Mouse (Mus musculus) fibroblast of lung, adult 2 months (primary cell): Measurements from ENCODE around the gene Sco1.
"Not testable (repeated sequence)": the region's sequence is repeated elsewhere in the genome, so short reads cannot be mapped to it uniquely, and the experiment has no call there.

Source experiments
- DNase-seq: peaks from one replicate; pipeline ENCODE4 v3.0.0-alpha.2; 2011; ENCODE audit warnings: low read depth

Sco1 gene

DNA sequence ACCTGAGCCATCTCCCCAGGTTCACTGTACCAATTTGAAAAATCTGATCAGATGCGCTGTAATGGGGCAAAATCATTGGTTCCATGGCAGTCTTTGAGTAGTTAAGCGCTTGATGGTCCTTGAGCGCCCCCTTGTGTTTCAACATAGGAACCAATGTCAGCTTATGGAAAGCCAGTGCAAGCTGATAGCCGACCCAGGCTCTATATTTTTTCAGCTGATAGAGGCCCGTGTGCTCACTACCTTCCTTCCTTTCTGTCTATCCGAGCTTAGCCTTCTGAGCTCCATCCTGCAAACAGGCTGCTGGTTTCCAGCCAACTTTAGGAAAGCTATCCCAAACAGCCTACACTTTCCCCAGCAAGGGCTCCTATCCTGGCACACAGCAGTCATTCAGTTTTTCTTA, 33.0 kb downstream of the Sco1 start:
- DNase-seq: peak; percentile 35

DNA sequence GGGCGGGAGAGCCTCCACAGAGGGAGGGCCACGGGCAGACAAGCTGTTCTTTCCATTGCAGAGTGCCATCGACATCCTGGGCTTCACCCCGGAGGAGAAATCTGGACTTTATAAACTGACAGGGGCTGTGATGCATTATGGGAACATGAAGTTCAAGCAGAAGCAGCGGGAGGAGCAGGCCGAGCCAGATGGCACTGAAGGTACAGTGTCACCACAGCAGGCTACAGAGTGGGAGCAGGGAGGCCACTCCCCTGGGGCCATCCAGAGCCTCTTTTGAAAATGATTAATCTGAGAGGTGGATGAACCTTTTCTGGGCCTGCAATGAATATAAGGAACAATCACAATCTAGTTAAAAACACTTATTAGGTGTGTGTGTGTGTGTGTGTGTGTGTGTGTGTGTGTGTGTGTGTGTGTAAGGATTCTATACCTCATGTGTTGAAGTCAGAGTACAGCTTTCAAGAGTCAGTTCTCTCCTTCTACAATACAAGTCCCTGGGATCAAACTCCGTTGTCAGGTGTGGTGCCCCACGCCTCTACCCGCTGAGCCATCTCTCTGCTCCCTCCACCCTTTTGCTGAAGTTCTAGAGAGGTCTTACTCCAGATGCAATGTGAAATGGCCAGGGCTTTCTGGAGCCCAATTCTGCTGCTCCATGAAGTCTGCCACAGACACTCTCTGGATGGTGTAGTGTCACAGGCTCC, 34.1 kb downstream of the Sco1 start:
- DNase-seq: no peak

DNA sequence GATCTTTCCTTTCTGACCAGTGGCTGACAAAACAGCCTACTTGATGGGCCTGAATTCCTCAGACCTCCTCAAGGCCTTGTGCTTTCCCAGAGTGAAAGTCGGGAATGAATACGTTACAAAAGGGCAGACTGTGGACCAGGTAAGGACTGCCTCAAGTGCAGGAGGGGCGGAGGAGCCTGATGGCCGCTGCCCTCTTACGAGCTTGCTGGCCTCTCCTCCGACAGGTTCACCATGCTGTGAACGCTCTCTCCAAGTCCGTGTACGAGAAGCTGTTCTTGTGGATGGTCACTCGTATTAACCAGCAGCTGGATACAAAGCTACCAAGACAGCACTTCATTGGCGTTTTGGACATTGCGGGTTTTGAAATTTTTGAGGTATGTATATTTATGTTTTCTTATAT, 34.8 kb downstream of the Sco1 start:
- DNase-seq: no peak

DNA sequence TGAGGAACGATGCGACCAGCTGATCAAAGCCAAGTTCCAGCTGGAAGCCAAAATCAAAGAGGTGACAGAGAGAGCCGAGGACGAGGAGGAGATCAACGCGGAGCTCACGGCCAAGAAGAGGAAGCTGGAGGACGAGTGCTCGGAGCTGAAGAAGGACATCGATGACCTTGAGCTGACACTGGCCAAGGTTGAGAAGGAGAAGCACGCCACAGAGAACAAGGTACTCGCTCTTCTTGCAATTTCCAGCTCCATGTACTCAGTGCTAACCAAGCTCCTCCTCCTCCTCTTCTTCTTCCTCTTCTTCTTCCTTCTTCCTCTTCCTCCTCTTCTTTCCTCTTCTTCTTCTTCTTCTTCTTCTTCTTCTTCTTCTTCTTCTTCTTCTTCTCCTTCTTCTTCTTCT, 39.9 kb downstream of the Sco1 start:
- not testable (repeated sequence) for DNase-seq

DNA sequence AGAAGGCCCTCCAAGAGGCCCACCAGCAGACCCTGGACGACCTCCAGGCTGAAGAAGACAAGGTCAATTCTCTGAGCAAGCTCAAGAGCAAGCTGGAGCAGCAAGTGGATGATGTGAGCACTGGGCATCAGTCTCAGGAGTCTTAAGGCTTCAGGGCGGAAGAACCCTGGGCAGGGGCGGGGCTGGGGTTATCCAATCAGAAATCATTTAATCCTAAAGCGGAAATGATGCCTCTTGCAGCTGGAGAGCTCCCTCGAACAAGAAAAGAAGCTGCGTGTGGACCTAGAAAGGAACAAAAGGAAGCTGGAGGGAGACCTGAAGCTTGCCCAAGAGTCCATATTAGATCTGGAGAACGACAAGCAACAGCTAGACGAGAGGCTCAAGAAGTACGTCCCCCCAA, 40.7 kb downstream of the Sco1 start:
- DNase-seq: no peak

DNA sequence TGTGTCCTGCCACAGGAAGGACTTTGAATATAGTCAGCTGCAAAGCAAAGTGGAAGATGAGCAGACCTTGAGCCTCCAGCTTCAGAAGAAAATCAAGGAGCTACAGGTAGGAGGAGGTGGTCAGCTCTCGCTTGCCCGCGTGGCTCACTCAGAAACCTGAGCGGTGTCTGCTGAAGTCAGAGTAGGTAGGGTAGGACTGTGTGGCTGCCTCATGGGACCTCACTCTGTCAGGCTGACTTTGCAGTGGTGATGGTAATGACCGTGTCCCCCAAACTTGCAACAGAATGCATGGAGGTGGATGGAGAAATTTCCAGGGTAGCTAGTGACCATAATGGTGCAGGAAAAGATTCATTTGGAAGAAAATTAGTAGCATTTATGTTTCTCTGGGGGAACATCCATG, 41.2 kb downstream of the Sco1 start:
- no peak for DNase-seq

DNA sequence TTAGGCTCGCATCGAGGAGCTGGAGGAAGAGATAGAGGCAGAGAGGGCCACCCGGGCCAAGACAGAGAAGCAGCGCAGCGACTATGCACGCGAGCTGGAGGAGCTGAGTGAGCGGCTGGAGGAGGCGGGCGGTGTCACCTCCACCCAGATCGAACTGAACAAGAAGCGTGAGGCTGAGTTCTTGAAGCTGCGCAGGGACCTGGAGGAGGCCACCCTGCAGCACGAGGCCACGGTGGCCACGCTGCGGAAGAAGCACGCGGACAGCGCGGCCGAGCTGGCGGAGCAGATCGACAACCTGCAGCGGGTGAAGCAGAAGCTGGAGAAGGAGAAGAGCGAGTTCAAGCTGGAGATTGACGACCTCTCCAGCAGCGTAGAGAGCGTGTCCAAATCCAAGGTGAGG, 42.0 kb downstream of the Sco1 start:
- DNase-seq: no peak

DNA sequence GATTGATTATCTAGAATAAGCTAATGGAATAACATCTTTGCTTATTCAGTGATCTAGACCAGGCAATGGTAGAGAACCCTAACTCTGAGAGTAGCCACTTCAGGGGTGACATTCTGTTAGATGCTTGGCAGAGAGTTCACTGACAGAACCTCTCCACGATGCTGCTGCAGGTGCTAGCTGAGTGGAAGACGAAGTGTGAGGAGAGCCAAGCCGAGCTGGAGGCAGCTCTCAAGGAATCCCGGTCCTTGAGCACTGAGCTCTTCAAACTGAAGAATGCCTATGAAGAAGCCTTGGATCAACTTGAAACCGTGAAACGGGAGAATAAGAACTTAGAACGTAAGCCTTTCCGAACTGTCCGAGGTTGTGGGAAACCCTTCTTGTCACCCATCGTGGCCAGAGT, 45.2 kb downstream of the Sco1 start:
- DNase-seq: no peak

DNA sequence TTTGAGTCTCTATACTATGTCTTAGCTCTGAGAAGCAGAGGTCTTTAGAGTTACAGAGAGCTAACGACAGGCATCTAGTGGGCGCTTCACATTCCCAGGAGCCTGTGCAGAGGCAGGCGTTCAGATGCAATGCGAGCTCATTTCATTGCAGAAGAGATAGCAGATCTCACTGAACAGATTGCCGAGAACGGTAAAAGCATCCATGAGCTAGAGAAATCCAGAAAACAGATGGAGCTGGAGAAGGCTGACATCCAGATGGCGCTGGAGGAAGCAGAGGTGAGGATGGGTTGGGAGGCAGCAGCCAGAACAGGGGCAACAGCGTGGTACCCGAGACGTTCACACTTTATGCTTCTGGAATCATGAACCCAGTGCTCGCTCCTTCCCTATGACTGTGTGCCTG, 46.0 kb downstream of the Sco1 start:
- DNase-seq: no peak

DNA sequence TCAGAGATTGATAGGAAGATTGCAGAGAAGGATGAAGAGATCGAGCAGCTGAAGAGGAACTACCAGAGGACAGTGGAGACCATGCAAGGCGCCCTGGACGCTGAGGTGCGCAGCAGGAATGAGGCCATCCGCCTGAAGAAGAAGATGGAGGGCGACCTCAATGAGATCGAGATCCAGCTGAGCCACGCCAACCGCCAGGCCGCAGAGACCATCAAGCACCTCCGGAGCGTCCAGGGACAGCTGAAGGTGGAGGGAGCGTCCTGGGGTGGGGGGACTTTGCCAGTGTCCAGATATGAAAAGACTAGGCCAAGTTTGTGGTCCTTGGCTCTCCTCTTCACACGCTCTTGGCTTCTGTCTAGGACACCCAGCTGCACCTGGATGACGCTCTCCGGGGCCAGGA, 46.8 kb downstream of the Sco1 start:
- DNase-seq: no peak

DNA sequence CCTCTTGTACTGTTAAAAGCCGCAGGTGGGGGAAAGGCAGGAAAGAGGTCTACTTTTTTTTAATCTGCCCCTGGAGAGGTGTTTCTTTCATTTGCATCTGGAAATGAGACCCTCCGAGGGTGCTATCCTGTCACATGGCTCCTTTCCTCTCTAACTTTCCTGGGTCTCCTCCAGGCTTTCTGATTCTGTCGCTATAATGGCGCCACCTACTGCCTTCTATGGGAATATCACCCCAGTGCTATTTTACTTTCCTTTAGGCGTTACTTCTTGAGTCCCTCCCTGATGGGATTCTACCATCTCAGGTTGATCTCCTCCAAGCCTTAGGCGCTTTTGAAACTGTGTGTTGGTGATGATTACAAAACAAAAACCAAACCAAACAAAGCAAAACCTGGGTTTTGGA, 47.7 kb downstream of the Sco1 start:
- DNase-seq: no peak

DNA sequence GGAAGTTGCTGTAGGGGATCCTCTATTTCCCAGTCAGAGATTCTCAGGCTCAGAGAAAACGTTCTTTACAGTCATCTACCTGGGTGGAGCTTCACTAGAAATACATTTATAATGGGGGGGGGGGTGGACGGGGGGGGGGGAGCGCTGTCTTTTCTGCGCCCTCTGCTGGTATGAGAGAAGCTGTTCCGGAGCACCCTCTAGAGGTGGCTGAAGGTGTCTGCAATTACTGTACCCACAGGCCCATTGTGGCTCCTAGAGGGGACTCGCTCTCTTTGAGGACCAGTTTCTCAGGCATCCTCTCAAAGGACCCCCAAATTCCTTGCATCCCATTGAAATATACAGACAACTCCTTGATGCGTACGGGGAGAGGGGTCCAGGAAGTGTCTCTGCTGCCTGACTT, 49.2 kb downstream of the Sco1 start:
- DNase-seq: no peak

DNA sequence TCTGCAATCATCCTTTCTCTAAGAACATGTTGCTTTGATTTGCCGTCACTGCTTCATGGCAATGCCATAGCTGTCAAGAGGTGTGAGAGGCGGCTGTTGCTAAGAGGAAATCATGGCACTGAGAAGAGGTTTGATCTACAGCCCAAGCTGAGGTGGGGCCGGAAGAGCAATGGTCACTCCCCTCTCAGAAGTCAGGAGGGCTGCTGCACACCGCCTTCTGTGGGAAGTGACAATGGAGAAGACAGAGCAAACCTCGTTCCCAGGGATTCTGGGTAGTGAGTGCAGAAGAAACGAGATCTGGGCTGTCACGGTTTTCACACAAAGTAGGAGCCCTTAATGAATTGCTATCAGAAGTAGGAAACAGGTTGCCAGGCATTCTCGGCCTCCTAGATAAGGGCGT, 50.8 kb downstream of the Sco1 start:
- no peak for DNase-seq

DNA sequence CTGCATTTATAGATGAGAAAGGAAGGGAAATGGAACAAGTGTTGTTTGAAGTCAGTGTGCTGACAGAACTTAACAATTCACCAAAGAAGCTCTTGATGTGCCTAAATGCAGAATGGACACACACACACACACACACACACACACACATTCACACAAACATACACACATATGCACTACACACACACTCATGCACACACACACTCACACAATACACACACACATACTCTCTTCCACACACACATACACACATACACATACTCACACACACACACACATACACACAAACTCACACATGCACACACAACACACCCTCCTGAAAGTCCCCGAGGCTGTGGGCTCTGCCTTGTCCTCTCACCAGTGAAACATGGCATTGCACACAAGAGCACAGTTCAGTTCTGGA, 51.8 kb downstream of the Sco1 start:
- no peak for DNase-seq

DNA sequence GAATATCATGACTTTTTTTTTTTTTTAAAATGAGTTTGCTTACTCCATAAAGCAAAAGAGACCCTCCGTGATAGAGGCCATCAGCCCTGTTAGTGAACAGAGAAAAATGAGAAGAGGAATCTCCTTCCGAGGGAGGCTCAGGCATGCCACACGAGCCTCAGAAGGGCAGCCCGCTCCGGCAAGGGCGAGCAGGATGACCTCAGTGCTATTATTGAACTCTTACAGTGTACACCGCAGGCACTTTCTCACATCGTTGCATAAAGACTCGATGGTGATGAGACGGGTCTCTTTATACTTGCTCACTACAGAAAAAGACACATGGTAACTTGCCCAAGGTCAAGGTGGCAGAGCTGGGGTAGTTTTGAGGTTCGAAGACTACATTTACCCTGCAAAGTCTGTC, 52.2 kb downstream of the Sco1 start:
- no peak for DNase-seq

DNA sequence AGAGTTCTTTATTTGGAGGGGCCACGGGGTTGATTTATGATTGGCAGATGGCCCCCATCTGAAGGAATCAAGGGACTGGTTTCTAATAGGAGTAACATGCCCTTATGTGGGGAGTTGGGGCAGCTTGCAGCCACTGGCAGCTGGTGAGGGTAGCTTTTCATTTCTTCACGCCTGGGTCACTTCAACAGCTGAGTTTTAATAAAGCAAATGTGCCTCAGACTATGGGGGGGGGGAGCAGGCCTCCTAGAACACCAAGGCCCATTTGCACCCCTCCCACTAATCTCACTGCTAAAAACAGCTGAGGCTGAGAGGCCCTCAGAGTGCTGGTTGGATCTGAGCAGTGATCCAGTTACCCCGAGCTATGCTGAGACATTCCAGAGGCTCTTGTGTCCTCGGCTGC, 53.2 kb downstream of the Sco1 start:
- DNase-seq: no peak

DNA sequence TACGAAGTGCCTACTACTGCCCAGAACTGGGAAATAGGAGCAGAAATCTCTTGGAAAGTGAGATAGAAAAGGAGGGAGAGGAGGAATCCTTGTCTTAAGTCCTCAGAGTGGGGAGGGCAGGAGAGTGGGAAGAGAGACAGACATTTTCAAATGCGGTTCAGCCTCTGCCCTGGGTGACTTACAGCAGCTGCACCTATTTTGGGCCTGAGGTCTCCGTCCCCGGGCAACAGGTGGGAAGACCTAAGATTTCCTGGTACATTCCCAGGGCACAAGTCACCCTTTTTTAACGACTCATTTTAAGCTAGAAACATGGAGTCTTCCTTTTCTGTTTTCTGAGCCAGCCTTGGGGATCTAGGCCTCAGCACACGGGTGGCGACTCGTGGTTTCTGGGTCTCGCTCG, 54.5 kb downstream of the Sco1 start:
- DNase-seq: no peak

DNA sequence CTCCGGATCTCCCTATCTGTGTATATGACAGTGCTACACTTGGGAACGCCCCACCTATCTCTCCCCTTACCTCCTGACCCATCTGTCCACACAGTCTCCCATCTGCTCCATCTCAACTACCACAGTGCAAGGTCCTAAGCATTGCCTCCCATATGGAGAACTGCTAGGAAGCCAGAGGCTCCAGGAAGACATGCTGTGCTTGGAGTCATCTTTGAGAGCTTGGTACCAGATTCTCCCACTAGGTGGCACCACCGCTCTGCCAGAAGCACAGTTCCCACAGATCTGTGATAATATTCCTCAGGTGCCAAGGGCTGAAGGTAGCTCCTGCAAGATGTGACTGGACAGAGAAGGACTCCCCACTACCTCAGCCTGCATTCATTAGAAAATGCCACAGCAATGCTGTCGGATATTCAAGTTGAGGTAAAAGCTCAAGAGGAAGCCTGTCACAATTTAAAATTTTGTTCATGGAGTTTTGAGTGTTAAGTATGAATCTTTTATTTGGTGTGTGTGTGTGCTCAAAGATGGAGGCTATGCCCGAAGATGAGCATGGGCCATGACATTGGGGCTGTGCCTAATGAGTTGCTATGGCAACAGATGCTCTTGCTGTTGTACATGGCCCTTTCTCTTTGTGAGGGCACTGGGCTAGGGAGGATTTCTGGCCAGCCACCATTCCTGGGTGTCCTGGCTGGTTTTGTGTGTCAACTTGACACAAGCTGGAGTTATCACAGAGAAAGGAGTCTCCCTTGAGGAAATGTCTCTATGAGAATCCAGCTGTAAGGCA, 57.9 kb downstream of the Sco1 start:
- peak; percentile 17 for DNase-seq

DNA sequence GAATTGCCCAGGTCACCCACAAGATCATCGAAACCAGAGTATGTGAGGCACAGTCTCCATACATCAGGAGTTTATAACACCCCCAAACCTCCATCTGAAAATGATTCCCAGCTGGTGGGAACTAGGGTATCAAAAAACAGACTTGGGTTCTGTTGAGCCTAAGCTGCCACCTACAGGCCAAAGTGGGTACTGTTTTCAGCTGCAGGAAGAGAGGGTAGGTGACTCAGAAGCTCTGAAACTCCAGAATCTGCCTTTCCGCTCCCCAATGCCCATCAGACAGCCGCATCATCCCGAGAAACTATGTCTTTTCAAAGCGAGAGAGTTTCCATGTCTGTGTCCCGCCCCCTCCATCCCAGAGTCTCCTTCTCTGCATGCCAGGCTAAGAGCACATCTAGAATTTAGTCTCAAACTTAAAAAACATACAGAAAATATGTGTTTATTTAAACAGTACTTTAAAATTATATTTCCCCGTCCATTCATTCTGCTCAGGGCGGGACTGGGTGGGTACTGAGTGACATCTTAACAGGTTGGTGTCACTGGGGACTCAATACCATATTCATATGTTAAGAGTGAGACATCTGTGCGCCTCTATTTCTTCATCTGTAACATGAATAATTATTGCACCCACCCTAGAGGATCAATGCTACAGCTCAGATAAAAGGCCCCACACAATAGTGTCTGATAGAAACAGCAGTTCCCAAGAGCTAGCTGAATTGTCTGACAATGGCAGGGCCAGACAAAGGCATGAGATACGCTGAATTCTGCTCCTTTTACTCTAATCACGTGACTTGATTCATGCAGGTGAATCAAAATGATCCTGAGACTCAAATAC, 59.8 kb downstream of the Sco1 start:
- peak; percentile 27 for DNase-seq

DNA sequence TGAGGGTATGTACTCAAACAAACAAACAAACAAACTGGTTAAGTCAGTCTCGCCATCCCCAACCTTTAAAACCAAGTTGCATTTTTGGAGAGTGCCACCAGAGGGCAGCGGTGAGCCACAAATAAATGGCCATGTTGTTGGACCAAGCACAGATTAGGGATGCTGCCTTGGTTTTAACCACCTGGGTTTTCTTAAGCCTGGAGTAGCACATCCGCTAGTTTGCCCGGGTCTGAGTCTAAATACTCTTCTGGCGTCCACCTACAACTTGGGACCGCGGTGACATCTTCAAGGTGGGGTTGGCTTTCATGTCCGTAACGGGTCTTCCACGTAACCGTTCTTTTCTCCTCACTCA, 60.4 kb downstream of the Sco1 start:
- DNase-seq: peak; percentile 16

DNA sequence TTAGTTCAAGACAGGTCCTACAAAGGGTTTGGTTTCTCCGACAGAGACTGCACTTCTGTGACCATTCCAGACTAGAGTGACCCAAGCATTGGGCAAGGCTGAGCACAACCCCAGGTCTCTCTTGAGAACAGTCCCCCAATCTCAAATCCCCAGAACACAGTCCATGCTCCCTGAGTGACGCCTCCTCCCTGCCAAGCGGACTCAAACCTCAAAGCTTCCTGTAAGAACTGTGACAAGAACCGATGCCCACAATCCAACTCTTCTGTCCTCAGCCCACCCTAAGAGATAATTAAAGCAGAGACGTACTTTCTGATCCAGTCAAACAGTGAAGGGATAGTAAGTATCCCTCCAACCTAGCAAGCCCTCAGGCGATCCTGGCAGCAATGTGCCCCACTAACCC, 60.9 kb downstream of the Sco1 start:
- DNase-seq: no peak

DNA sequence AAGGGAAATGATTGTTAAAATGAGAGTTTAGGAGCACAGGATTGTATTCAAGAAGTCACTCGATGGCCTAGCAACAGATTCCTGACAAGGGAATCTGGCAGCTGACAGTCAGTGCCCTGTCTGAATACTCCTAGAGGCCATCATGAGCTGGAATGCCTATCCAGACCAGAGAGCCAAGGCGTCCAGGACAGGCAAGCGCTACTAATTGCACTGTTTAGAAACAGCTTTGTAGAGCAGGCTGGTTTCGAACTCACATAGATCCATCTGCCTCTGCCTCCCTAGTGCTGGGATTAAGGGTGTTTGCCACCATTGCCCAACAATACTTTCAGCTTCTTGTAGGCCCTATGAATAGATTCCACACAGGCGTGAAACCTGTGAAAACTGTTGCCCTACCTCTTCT, 61.8 kb downstream of the Sco1 start:
- DNase-seq: no peak

DNA sequence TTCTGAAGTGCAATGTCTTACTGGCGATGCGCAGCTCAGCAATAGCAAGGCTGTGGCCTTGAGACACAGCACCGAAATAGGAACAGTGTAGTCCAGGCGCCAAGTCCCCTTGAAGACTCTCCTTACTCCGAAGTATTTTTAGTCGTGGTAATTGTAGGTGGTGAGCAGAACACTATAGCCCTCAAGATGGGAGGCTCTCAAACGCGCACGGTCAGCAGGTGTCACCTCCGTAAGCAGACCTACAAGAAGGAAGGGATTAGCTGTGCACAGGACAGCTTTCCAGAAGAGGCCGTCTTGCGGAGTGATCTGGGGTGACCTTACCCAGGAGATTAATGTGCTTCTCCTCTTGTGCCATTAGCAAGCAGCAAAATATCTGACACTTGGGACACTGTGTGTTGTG, 62.4 kb downstream of the Sco1 start:
- no peak for DNase-seq
